Mouse (Mus musculus) hindbrain, embryonic 12.5 days (tissue): ENCODE data around the gene Negr1. TPM values are rescaled to one million over a fixed set of nuclear protein-coding genes. Genes with fewer than 3 reads are reported as not detected.

ENCODE experiments used
- ATAC-seq: fragments of 200-750 bp; cut with Nextera tagmentation; 2 replicates; pipeline ENCODE4 v1.8.0; 2017; ENCODE audit warnings: moderate TSS enrichment; ENCODE audit not compliant: low FRiP score
- H3K27ac ChIP-seq: fragments of 300-500 bp; sonication (generic); 2 replicates; pipeline ENCODE4 v1.5.1; 2016; ENCODE audit warnings: mild to moderate bottlenecking
- H3K27me3 ChIP-seq: fragments of 300-500 bp; sonication (generic); 2 replicates; pipeline ENCODE4 v1.6.1; 2016; ENCODE audit warnings: mild to moderate bottlenecking
- H3K36me3 ChIP-seq: fragments of 300-500 bp; sonication (generic); 2 replicates; pipeline ENCODE4 v1.6.1; 2016; ENCODE audit warnings: mild to moderate bottlenecking
- H3K4me1 ChIP-seq: fragments of 300-500 bp; sonication (generic); 2 replicates; pipeline ENCODE4 v1.6.1; 2016
- H3K4me2 ChIP-seq: fragments of 300-500 bp; sonication (generic); replicated peaks from 2 replicates; pipeline ENCODE4 v1.6.1; 2016; ENCODE audit warnings: mild to moderate bottlenecking
- H3K4me3 ChIP-seq: fragments of 300-500 bp; sonication (generic); 2 replicates; pipeline ENCODE4 v1.5.1; 2016; ENCODE audit warnings: mild to moderate bottlenecking
- H3K9ac ChIP-seq: fragments of 300-500 bp; sonication (generic); 2 replicates; pipeline ENCODE4 v1.6.1; 2016; ENCODE audit warnings: mild to moderate bottlenecking, moderate library complexity
- H3K9me3 ChIP-seq: fragments of 300-500 bp; sonication (generic); replicated peaks from 2 replicates; pipeline ENCODE4 v1.6.1; 2016; ENCODE audit warnings: mild to moderate bottlenecking
- WGBS: fragments of 180-500 bp; shearing (Covaris S2); methylation state at CpG from one replicate; pipeline ENCODE4 v1.1.7; 2016; 5-methylcytosine and 5-hydroxymethylcytosine counted together
- polyA plus RNA-seq: library from polyadenylated mRNA; unstranded; fragments of >200 nt; fragmentation: Nextera tagmentation; extraction: Ambion mirVana; gene quantifications from 2 replicates; pipeline ENCODE4 v1.2.1, GENCODE M21; 2016

Negr1 gene
- polyA plus RNA-seq: 15.4 and 17.8 TPM in 2 replicates

- under 1% methylated on average over 77 of the region's 79 CpGs for WGBS
- Histone ChIP-seq H3K9me3 (no peaks in the 10 kb centered on the region), H3K4me1 (peaks cover 12% of the 10 kb centered on the region; the same call in 1 of the 2 replicates), H3K4me3 (peak within 1 kb of the TSS; percentile 66), H3K4me2 (peak within 1 kb of the TSS; percentile 84), H3K36me3 (no peaks in the 10 kb centered on the region), H3K9ac (peak within 1 kb of the TSS; percentile 81), H3K27ac (peak within 1 kb of the TSS; percentile 92), H3K27me3 (peaks cover 15% of the 10 kb centered on the region; the same call in 1 of the 2 replicates)
- ATAC-seq: peak; percentile 87
Measured at GRCm38 (mm10) chr3:156561524-156562423, at the start of gene Negr1. Negr1 (plus strand) TSS chr3:156561794.

- peak; percentile 60 for ATAC-seq
- Histone ChIP-seq H3K27me3 (no peaks in the 10 kb centered on the region), H3K4me1 (no peaks in the 10 kb centered on the region), H3K36me3 (no peaks in the 10 kb centered on the region), H3K4me2 (no peak overlapping the region), H3K27ac (no peak overlapping the region), H3K9me3 (no peaks in the 10 kb centered on the region), H3K4me3 (no peak overlapping the region), H3K9ac (no peak overlapping the region)
- 57% methylated on average over 8 of the region's 8 CpGs for WGBS
Measured at GRCm38 (mm10) chr3:156526461-156526933, 35.1 kb upstream of the Negr1 start.

GRCm38 (mm10) chr3:156527231-156527995 is 34.2 kb upstream of the Negr1 start:
- Histone ChIP-seq H3K4me3 (no peak overlapping the region), H3K27ac (no peak overlapping the region), H3K4me1 (no peaks in the 10 kb centered on the region), H3K9ac (no peak overlapping the region), H3K9me3 (no peaks in the 10 kb centered on the region), H3K4me2 (no peak overlapping the region), H3K27me3 (no peaks in the 10 kb centered on the region), H3K36me3 (no peaks in the 10 kb centered on the region)
- ATAC-seq: no peak
- WGBS: 78% methylated on average over 2 of the region's 2 CpGs

- 19% methylated on average over 8 of the region's 8 CpGs for WGBS
- Histone ChIP-seq H3K4me1 (peaks cover 12% of the 10 kb centered on the region; the same call in 1 of the 2 replicates), H3K27me3 (peaks cover 15% of the 10 kb centered on the region; the same call in 1 of the 2 replicates), H3K27ac (peak overlapping the region; percentile 92; the same call in 1 of the 2 replicates), H3K36me3 (no peaks in the 10 kb centered on the region), H3K4me2 (peak overlapping the region; percentile 84), H3K9ac (0 out of 2 replicates have a peak overlapping the region, but pooled peaks have one; percentile 58), H3K9me3 (no peaks in the 10 kb centered on the region), H3K4me3 (peak overlapping the region; percentile 66)
- no peak for ATAC-seq
Measured at GRCm38 (mm10) chr3:156559441-156559825, 2.2 kb upstream of the Negr1 start.

- no peak; the same call in 1 of the 2 replicates for ATAC-seq
- H3K9ac ChIP-seq: peak overlapping the region; percentile 58
- peaks cover 12% of the 10 kb centered on the region; the same call in 1 of the 2 replicates for H3K4me1 ChIP-seq
- no peaks in the 10 kb centered on the region for H3K9me3 ChIP-seq
- H3K36me3 ChIP-seq: no peaks in the 10 kb centered on the region
- peaks cover 15% of the 10 kb centered on the region; the same call in 1 of the 2 replicates for H3K27me3 ChIP-seq
- peak overlapping the region; percentile 92 for H3K27ac ChIP-seq
- peak overlapping the region; percentile 84 for H3K4me2 ChIP-seq
- WGBS: 3% methylated on average over 19 of the region's 19 CpGs
- H3K4me3 ChIP-seq: peak overlapping the region; percentile 66
Measured at GRCm38 (mm10) chr3:156559826-156560471, 1.6 kb upstream of the Negr1 start.

GRCm38 (mm10) chr3:156560766-156561165 is 828 bp upstream of the Negr1 start:
- peak overlapping the region; percentile 66 for H3K4me3 ChIP-seq
- WGBS: 0% methylated on average over 27 of the region's 27 CpGs
- ATAC-seq: peak; percentile 87
- no peaks in the 10 kb centered on the region for H3K9me3 ChIP-seq
- no peaks in the 10 kb centered on the region for H3K36me3 ChIP-seq
- peak overlapping the region; percentile 58 for H3K9ac ChIP-seq
- peaks cover 15% of the 10 kb centered on the region; the same call in 1 of the 2 replicates for H3K27me3 ChIP-seq
- H3K4me2 ChIP-seq: peak overlapping the region; percentile 84
- H3K4me1 ChIP-seq: peaks cover 12% of the 10 kb centered on the region; the same call in 1 of the 2 replicates
- peak overlapping the region; percentile 92 for H3K27ac ChIP-seq

GRCm38 (mm10) chr3:156562424-156562785 is 811 bp downstream of the Negr1 start:
- H3K27ac ChIP-seq: peak overlapping the region; percentile 92
- H3K4me1 ChIP-seq: peaks cover 12% of the 10 kb centered on the region; the same call in 1 of the 2 replicates
- H3K27me3 ChIP-seq: peaks cover 15% of the 10 kb centered on the region; the same call in 1 of the 2 replicates
- no peaks in the 10 kb centered on the region for H3K9me3 ChIP-seq
- H3K9ac ChIP-seq: peak overlapping the region; percentile 81
- peak overlapping the region; percentile 66 for H3K4me3 ChIP-seq
- H3K36me3 ChIP-seq: no peaks in the 10 kb centered on the region
- peak; percentile 1; the same call in 1 of the 2 replicates for ATAC-seq
- peak overlapping the region; percentile 84 for H3K4me2 ChIP-seq
- under 1% methylated on average over 10 of the region's 10 CpGs for WGBS

- Histone ChIP-seq H3K9ac (peak overlapping the region; percentile 81), H3K27ac (peak overlapping the region; percentile 92)
Measured at GRCm38 (mm10) chr3:156562796-156563195, 1.2 kb downstream of the Negr1 start.

GRCm38 (mm10) chr3:156563353-156563752 is 1.8 kb downstream of the Negr1 start:
- Histone ChIP-seq H3K27ac (peak overlapping the region; percentile 44; the same call in 1 of the 2 replicates), H3K4me3 (peak overlapping the region; percentile 66), H3K36me3 (no peaks in the 10 kb centered on the region), H3K9ac (peak overlapping the region; percentile 81), H3K27me3 (peaks cover 15% of the 10 kb centered on the region; the same call in 1 of the 2 replicates), H3K9me3 (no peaks in the 10 kb centered on the region), H3K4me2 (peak overlapping the region; percentile 84), H3K4me1 (peaks cover 12% of the 10 kb centered on the region; the same call in 1 of the 2 replicates)
- 14% methylated on average over 3 of the region's 3 CpGs for WGBS
- ATAC-seq: no peak

More at GRCm38 (mm10) chr3:156562796-156563195, 1.2 kb downstream of the Negr1 start:
- Histone ChIP-seq H3K27me3 (peaks cover 15% of the 10 kb centered on the region; the same call in 1 of the 2 replicates), H3K4me3 (peak overlapping the region; percentile 66), H3K36me3 (no peaks in the 10 kb centered on the region), H3K4me1 (peaks cover 12% of the 10 kb centered on the region; the same call in 1 of the 2 replicates), H3K4me2 (peak overlapping the region; percentile 84), H3K9me3 (no peaks in the 10 kb centered on the region)
- ATAC-seq: no peak
- 17% methylated on average over 2 of the region's 2 CpGs for WGBS

GRCm38 (mm10) chr3:156573465-156573864 is 11.9 kb downstream of the Negr1 start:
- no peaks in the 10 kb centered on the region for H3K4me1 ChIP-seq
- WGBS: 52% methylated on average over 2 of the region's 2 CpGs
- no peaks in the 10 kb centered on the region for H3K9me3 ChIP-seq

GRCm38 (mm10) chr3:156576292-156576691 is 14.7 kb downstream of the Negr1 start:
- ATAC-seq: no peak
- WGBS: 87% methylated on average over 1 of the region's 1 CpGs
- no peak overlapping the region for H3K4me3 ChIP-seq
- no peaks in the 10 kb centered on the region for H3K4me1 ChIP-seq
- H3K9ac ChIP-seq: no peak overlapping the region
- H3K4me2 ChIP-seq: no peak overlapping the region
- no peaks in the 10 kb centered on the region for H3K36me3 ChIP-seq
- H3K27ac ChIP-seq: no peak overlapping the region
- H3K27me3 ChIP-seq: no peaks in the 10 kb centered on the region
- no peaks in the 10 kb centered on the region for H3K9me3 ChIP-seq

More at GRCm38 (mm10) chr3:156573465-156573864, 11.9 kb downstream of the Negr1 start:
- Histone ChIP-seq H3K4me3 (no peak overlapping the region), H3K9ac (no peak overlapping the region), H3K4me2 (no peak overlapping the region), H3K27me3 (no peaks in the 10 kb centered on the region), H3K27ac (no peak overlapping the region), H3K36me3 (no peaks in the 10 kb centered on the region)
- no peak for ATAC-seq
